Mouse (Mus musculus): ENCODE results near the gene Drd4. TPM values are rescaled to one million over a fixed set of nuclear protein-coding genes. Genes with fewer than 3 reads are reported as not detected.
A peak's percentile ranks its signal among the peaks of the same experiment; 100 is the strongest.

Gene Drd4
- total and polyA plus RNA-seq, 2 experiments from 2014 or later = 0.38 to 0.90 TPM

DNA sequence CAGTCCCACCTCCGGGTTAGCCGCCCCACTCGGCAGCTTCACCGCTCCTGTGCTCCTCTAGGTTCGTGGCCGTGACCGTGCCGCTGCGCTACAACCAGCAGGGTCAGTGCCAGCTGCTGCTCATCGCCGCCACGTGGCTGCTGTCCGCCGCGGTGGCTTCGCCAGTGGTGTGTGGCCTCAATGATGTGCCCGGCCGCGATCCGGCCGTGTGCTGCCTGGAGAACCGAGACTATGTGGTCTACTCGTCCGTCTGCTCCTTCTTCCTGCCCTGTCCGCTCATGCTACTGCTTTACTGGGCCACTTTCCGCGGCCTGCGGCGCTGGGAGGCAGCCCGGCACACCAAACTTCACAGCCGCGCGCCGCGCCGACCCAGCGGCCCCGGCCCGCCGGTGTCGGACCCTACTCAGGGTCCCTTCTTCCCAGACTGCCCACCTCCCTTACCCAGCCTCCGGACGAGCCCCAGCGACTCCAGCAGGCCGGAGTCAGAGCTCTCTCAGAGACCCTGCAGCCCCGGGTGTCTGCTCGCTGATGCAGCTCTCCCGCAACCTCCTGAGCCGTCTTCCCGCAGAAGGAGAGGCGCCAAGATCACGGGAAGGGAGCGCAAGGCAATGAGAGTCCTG lies 2.2 kb downstream of the Drd4 start:
- 0 out of 2 replicates have a peak, but pooled peaks have one; percentile 13 for TF ChIP-seq CTCF (IDR thresholded peaks at IDR 0.05; ENCODE audit: low read depth)
- peaks cover 15% of the 10 kb centered on the region for H3K36me3 ChIP-seq (ENCODE audit: insufficient read depth)
- ATAC-seq (peak; percentile 12; the same call in 1 of the 2 replicates), DNase-seq (no peak)
- H3K27me3 ChIP-seq (ENCODE audit: insufficient read depth, low read length) = peaks cover 32% of the 10 kb centered on the region
- WGBS = under 1% methylated on average over 52 of the region's 53 CpGs
- peak overlapping the region; percentile 62 for H3K4me2 ChIP-seq (ENCODE audit: low read depth)
- no peaks in the 10 kb centered on the region for H3K9me3 ChIP-seq (ENCODE audit: low read length)
- H3K4me3 ChIP-seq (ENCODE audit: low read depth, low read length) = peak overlapping the region; percentile 30
- H3K27ac ChIP-seq (ENCODE audit: low read depth, low read length) = no peak overlapping the region
- peaks cover 6% of the 10 kb centered on the region; the same call in 1 of the 2 replicates for H3K4me1 ChIP-seq (ENCODE audit: insufficient read depth)
- H3K9ac ChIP-seq = peak overlapping the region; percentile 25; the same call in 1 of the 2 replicates

DNA sequence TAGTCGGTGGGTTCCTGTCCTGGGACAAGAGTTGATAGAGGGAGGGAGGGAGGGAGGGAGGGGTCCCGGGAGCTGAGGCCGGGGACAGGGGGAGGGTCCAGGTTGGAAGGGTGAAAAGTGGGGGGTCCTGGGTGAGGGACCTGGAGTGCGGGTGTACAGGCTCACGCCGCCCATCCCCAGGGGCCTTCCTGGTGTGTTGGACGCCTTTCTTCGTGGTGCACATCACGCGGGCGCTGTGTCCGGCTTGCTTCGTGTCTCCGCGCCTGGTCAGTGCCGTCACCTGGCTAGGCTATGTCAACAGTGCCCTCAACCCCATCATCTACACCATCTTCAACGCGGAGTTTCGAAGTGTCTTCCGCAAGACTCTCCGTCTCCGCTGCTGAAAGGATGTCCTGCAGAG lies 2.7 kb downstream of the Drd4 start:
- Histone ChIP-seq H3K9me3 (ENCODE audit: low read length) (no peaks in the 10 kb centered on the region), H3K4me1 (ENCODE audit: insufficient read depth) (peaks cover 6% of the 10 kb centered on the region; the same call in 1 of the 2 replicates), H3K27ac (ENCODE audit: low read depth, low read length) (no peak overlapping the region), H3K9ac (0 out of 2 replicates have a peak overlapping the region, but pooled peaks have one; percentile 25), H3K36me3 (ENCODE audit: insufficient read depth) (peaks cover 17% of the 10 kb centered on the region), H3K27me3 (ENCODE audit: insufficient read depth, low read length) (peaks cover 32% of the 10 kb centered on the region), H3K4me2 (ENCODE audit: low read depth) (peak overlapping the region; percentile 62), H3K4me3 (ENCODE audit: low read depth, low read length) (peak overlapping the region; percentile 30)
- WGBS = 9% methylated on average over 22 of the region's 22 CpGs
- DNase-seq (no peak), ATAC-seq (no peak)
- no peak for TF ChIP-seq CTCF (IDR thresholded peaks at IDR 0.05; ENCODE audit: low read depth)

DNA sequence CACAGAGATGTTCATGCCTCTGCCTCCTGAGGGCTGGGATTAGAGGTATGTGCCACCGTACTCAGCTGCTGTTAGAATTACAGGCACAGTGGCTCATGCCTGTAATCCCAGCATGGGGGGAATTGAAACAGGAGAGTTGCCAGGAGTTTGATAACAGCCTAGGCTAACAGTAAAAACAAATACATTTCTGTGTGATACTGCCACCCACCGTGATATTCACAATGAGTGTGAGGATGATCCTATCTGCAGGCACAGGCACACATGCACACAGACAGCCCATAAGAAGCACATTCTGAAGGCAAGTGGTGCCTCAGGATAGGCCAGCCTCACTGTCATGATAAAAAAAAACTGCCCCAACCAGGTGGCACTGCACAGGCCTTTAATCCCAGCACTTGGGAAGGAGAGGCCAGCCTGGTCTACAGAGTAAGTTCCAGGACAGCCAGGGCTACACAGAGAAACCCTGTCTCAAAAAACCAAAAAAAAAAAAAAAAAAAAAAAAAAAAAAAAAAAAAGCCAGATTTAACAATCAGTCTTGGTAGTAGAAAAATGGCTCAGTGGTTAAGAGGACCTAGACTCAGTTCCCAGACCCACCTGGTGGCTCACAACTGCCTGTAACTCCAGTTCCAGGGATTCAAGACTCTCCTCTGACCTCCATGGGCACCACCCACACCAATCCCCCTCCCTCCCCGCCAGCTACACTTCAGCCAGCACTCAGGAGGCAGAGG lies 6.3 kb downstream of the Drd4 start:
- H3K9me3 ChIP-seq (ENCODE audit: low read length) = no peaks in the 10 kb centered on the region
- no peak overlapping the region for H3K27ac ChIP-seq (ENCODE audit: low read depth, low read length)
- 77% methylated on average over 3 of the region's 3 CpGs for WGBS
- no peak overlapping the region for H3K4me3 ChIP-seq (ENCODE audit: low read depth, low read length)
- no peak overlapping the region for H3K9ac ChIP-seq
- peaks cover 3% of the 10 kb centered on the region; the same call in 1 of the 2 replicates for H3K4me1 ChIP-seq (ENCODE audit: insufficient read depth)
- ATAC-seq = no peak
- peaks cover 23% of the 10 kb centered on the region for H3K27me3 ChIP-seq (ENCODE audit: insufficient read depth, low read length)
- no peak for TF ChIP-seq CTCF (IDR thresholded peaks at IDR 0.05; ENCODE audit: low read depth)
- no peak for DNase-seq
- no peak overlapping the region for H3K4me2 ChIP-seq (ENCODE audit: low read depth)
- peaks cover 45% of the 10 kb centered on the region for H3K36me3 ChIP-seq (ENCODE audit: insufficient read depth)

DNA sequence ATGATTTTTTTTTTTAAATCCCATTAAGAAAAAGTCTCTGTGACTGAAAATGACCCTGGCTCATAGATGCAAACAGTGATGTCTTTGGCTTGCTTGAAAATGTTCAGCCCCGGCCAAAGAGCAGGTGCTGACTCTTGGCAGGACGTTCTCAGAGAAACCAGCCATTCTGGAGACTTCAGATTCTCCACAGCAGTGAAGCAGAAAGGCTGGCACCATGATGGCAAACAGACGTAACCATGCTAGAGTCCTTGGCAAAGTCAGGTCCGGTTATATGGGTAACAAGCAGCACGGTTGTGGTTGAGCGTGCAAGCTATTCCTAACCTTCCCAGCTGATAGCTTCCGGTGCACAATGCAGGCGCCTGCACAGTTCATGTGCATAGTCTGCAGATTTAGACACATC lies 7.4 kb downstream of the Drd4 start:
- no peak for DNase-seq
- H3K9me3 ChIP-seq (ENCODE audit: low read length) = no peaks in the 10 kb centered on the region
- no peak for TF ChIP-seq CTCF (IDR thresholded peaks at IDR 0.05; ENCODE audit: low read depth)
- H3K4me3 ChIP-seq (ENCODE audit: low read depth, low read length) = no peak overlapping the region
- H3K4me2 ChIP-seq (ENCODE audit: low read depth) = no peak overlapping the region
- WGBS = 94% methylated on average over 8 of the region's 8 CpGs
- H3K9ac ChIP-seq = no peak overlapping the region
- H3K4me1 ChIP-seq (ENCODE audit: insufficient read depth) = no peaks in the 10 kb centered on the region
- no peak overlapping the region for H3K27ac ChIP-seq (ENCODE audit: low read depth, low read length)
- H3K27me3 ChIP-seq (ENCODE audit: insufficient read depth, low read length) = peaks cover 16% of the 10 kb centered on the region
- H3K36me3 ChIP-seq (ENCODE audit: insufficient read depth) = peaks cover 56% of the 10 kb centered on the region
- ATAC-seq = no peak

DNA sequence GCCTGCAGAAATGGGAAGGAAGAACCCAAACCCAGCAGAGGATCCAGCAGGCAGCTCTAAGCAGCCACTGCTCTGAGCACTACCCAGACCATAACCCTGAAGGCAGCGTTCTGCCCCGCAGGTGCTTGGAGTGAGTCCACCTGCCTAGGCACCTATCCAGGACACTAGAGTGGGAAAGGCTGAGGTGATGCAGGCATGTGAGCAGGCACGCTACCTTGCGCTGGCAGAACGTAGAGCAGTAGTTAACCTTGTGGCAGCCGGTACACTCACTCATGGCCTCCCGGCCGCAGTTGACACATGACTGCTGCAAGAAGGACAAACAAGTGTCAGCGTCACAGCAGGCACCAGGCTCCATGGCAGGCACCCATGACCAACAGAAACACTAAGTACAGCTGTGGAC lies 9.6 kb downstream of the Drd4 start:
- ATAC-seq = no peak
- DNase-seq = no peak
- TF ChIP-seq CTCF (IDR thresholded peaks at IDR 0.05; ENCODE audit: low read depth) = no peak
- Histone ChIP-seq H3K27me3 (ENCODE audit: insufficient read depth, low read length) (no peaks in the 10 kb centered on the region), H3K27ac (ENCODE audit: low read depth, low read length) (no peak overlapping the region), H3K4me1 (ENCODE audit: insufficient read depth) (no peaks in the 10 kb centered on the region), H3K9me3 (ENCODE audit: low read length) (no peaks in the 10 kb centered on the region), H3K4me3 (ENCODE audit: low read depth, low read length) (no peak overlapping the region), H3K9ac (no peak overlapping the region), H3K36me3 (ENCODE audit: insufficient read depth) (peaks cover 78% of the 10 kb centered on the region), H3K4me2 (ENCODE audit: low read depth) (no peak overlapping the region)
- 95% methylated on average over 9 of the region's 9 CpGs for WGBS

DNA sequence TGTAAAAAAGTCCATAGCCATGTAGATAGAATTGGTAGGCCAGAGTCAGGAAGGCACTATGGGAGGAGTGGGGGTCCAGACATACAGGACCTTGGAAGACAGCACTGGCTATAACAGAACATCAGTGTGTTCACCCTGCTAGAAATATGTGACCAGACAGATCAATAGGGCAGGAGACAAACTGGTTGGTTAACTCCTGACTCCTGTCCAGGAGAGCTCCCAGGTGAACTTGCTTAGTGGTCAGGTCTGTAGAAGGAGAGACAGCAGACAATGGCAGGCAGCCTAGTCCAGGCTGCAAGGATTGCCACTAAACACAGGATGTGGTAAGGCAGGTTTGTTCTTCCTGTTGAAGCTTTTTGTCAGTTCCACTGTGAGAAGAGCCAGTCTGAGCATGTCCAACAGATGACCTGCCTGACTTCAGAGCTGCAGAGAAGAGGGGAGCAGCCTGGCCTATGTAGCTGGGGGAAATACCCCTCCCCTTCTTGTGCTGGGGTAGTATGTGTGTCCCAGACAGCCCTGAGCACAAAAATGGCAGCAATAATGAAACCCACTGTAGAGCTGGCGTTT lies 11.0 kb downstream of the Drd4 start:
- no peak overlapping the region for H3K27ac ChIP-seq (ENCODE audit: low read depth, low read length)
- no peaks in the 10 kb centered on the region for H3K27me3 ChIP-seq (ENCODE audit: insufficient read depth, low read length)
- H3K36me3 ChIP-seq (ENCODE audit: insufficient read depth) = peaks cover 80% of the 10 kb centered on the region
- no peak overlapping the region for H3K9ac ChIP-seq
- DNase-seq (no peak), ATAC-seq (no peak)
- no peak overlapping the region for H3K4me2 ChIP-seq (ENCODE audit: low read depth)
- no peaks in the 10 kb centered on the region for H3K4me1 ChIP-seq (ENCODE audit: insufficient read depth)
- WGBS = 74% methylated on average over 1 of the region's 1 CpGs
- no peaks in the 10 kb centered on the region for H3K9me3 ChIP-seq (ENCODE audit: low read length)
- no peak overlapping the region for H3K4me3 ChIP-seq (ENCODE audit: low read depth, low read length)
- no peak for TF ChIP-seq CTCF (IDR thresholded peaks at IDR 0.05; ENCODE audit: low read depth)

DNA sequence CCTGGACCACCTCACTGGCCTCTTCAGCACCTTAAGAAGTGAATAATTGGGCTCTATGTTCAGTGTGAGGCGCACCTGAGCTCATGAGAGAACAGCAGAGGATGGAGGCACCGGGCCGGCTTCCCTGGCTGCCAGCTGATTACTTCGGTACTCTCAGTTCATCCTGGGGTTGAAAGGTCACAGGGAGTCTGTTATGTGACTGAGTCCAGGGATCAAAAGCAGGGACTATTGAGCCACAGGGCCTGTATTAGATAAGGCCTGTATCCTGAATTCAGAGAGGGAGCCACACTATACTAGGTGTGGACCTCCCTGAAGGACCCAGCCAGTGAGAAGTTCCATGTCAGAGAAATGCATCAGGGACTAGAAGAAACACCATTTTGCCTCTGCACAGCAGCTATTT lies 12.7 kb downstream of the Drd4 start:
- WGBS = 88% methylated on average over 4 of the region's 4 CpGs
- peaks cover 90% of the 10 kb centered on the region for H3K36me3 ChIP-seq (ENCODE audit: insufficient read depth)
- ATAC-seq = no peak

More for the DNA sequence above, 12.7 kb downstream of the Drd4 start:
- Histone ChIP-seq H3K9ac (no peak overlapping the region), H3K27me3 (ENCODE audit: insufficient read depth, low read length) (no peaks in the 10 kb centered on the region), H3K4me3 (ENCODE audit: low read depth, low read length) (no peak overlapping the region), H3K27ac (ENCODE audit: low read depth, low read length) (no peak overlapping the region), H3K4me2 (ENCODE audit: low read depth) (no peak overlapping the region), H3K9me3 (ENCODE audit: low read length) (no peaks in the 10 kb centered on the region), H3K4me1 (ENCODE audit: insufficient read depth) (no peaks in the 10 kb centered on the region)
- DNase-seq = no peak
- TF ChIP-seq CTCF (IDR thresholded peaks at IDR 0.05; ENCODE audit: low read depth) = no peak
